17 mouse cellular contexts compared by ENCODE assay signal in the genomic region with DNA sequence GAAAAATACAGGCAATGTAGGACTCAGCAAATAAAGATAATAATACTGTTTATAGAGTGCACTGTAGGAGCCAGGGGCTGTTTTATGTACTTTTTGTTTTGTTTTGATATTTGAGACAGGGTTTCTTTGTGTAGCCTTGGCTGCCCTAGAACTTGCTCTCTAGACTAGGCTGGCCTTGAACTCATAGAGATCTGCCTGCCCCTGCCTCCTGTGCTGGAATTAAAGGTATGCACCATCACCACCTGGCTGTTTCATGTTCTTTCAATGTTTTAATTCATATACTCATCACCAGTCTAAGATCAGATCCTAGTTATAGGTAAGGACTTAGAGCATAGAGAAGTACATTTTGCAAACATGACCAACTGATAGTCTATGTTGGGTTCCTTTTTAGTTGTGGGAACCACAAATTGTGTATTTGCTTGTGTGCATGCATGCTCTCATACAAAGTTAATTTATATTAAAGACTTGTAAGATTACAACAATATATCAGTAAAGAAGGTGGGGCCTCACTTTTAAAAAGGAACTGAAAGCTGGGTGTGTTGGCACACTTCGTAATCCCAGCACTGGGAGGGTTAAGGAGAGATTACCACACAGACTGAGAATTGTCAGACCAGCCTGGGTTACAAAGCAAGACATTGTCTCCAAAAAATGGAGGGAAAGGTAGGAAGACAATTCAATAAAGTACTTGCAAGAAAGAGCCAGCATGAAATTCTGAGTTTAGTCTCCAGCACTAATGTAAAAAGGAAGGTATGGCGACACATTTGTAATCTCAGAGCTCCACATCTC. TPM values are rescaled to one million over a fixed set of nuclear protein-coding genes. Genes with fewer than 3 reads are reported as not detected.
DNase-seq lines count a peak whose midpoint lies in the region; ATAC-seq and TF ChIP-seq lines count a peak whose summit lies in the region.
"Had no signal": no experiment of that assay in that cellular context is flagged by ENCODE, and none has a peak within 500 bp of the region (broad histone marks: within the 10 kb centered on the region; RNA-seq: fewer than 3 reads in every experiment).

No protein-coding gene starts in this region.

- ATAC-seq in cerebellum, adult (ENCODE audit: insufficient number of reproducible peaks, low FRiP score, low TSS enrichment), result no peak
- ATAC-seq in midbrain, embryonic 14.5 days (ENCODE audit: low FRiP score, low TSS enrichment), result no peak
- ATAC-seq in midbrain, embryonic 13.5 days, result no peak
- ATAC-seq in liver, embryonic 14.5 days (ENCODE audit: insufficient read depth), result no peak

- H3K4me3 ChIP-seq in midbrain, embryonic 14.5 days (replicated peaks; ENCODE audit: low read depth, low read length), result no peak overlapping the region
- no peak overlapping the region for H3K4me3 ChIP-seq in midbrain, embryonic 13.5 days (replicated peaks)
- H3K4me3 ChIP-seq in liver, embryonic 14.5 days (ENCODE audit: insufficient read depth in 1 of 2, low read depth in 2 of 2, low read length in 2 of 2), result peak overlapping the region in 1 of 2 experiments; percentile 14; a peak in 1 of 4 replicates
- H3K4me3 ChIP-seq in myocyte, result peak overlapping the region; percentile 90

- no peaks in the 10 kb centered on the region for H3K9me3 ChIP-seq in midbrain, embryonic 14.5 days (ENCODE audit: control insufficient read depth, low read length)
- H3K9me3 ChIP-seq in midbrain, embryonic 13.5 days, result no peaks in the 10 kb centered on the region
- no peaks in the 10 kb centered on the region for H3K9me3 ChIP-seq in liver, embryonic 14.5 days (ENCODE audit: control insufficient read depth, low read length)
- H3K9me3 ChIP-seq: embryonic facial prominence, embryonic 13.5 days; forebrain, embryonic 15.5 days; heart, embryonic 12.5 days; limb, embryonic 10.5 days; lung, embryonic 15.5 days; stomach, embryonic 15.5 days had no signal

- no peak overlapping the region for H3K9ac ChIP-seq in midbrain, embryonic 14.5 days (replicated peaks; ENCODE audit: low read length)
- no peak overlapping the region for H3K9ac ChIP-seq in midbrain, embryonic 13.5 days (replicated peaks)
- no peak overlapping the region for H3K9ac ChIP-seq in liver, embryonic 14.5 days (replicated peaks)

- H3ac ChIP-seq in myocyte (ENCODE audit: control insufficient read depth, insufficient read length), result no peak overlapping the region

- WGBS in midbrain, embryonic 14.5 days, result 92% methylated on average over 2 of the region's 2 CpGs
- WGBS in midbrain, embryonic 13.5 days, result 96% methylated on average over 2 of the region's 2 CpGs
- 77% methylated on average over 2 of the region's 2 CpGs for WGBS in liver, embryonic 14.5 days (ENCODE audit: insufficient replicate concordance)

- TF ChIP-seq EP300 in liver, embryonic 14.5 days (IDR thresholded peaks at IDR 0.05; ENCODE audit: low read depth), result no peak

- no peak for TF ChIP-seq CTCF in liver, embryonic 14.5 days (IDR thresholded peaks at IDR 0.05; ENCODE audit: low read depth)

- H3K79me2 ChIP-seq in myocyte (ENCODE audit: control insufficient read depth, insufficient read depth), result no peaks in the 10 kb centered on the region

- no peak for TF ChIP-seq POLR2A in myocyte (IDR thresholded peaks at IDR 0.05; ENCODE audit: insufficient read length, low read depth)

- peaks cover 5% of the 10 kb centered on the region; the same call in 1 of the 2 replicates for H3K4me1 ChIP-seq in midbrain, embryonic 14.5 days (ENCODE audit: control insufficient read depth, insufficient read depth, low read length)
- H3K4me1 ChIP-seq in midbrain, embryonic 13.5 days (replicated peaks), result peaks cover 14% of the 10 kb centered on the region
- peaks cover 15 to 17% of the 10 kb centered on the region in 2 experiments for H3K4me1 ChIP-seq in liver, embryonic 14.5 days (replicated peaks; ENCODE audit: control insufficient read depth in 2 of 2, insufficient read depth in 2 of 2, low read length in 1 of 2)

- H3K27me3 ChIP-seq in midbrain, embryonic 14.5 days (ENCODE audit: control insufficient read depth, insufficient read depth, low read length), result no peaks in the 10 kb centered on the region
- H3K27me3 ChIP-seq in midbrain, embryonic 13.5 days, result no peaks in the 10 kb centered on the region
- H3K27me3 ChIP-seq in liver, embryonic 14.5 days (ENCODE audit: control insufficient read depth, insufficient read depth, low read length), result no peaks in the 10 kb centered on the region
- no peaks in the 10 kb centered on the region for H3K27me3 ChIP-seq in myocyte (ENCODE audit: control insufficient read depth, insufficient read depth, insufficient read length)
- H3K27me3 ChIP-seq: embryonic facial prominence, embryonic 13.5 days; forebrain, embryonic 15.5 days; heart, embryonic 12.5 days; lung, embryonic 15.5 days; stomach, embryonic 15.5 days had no signal

- 0 out of 2 replicates have a peak overlapping the region, but pooled peaks have one; percentile 6 for H3K4me2 ChIP-seq in midbrain, embryonic 14.5 days (ENCODE audit: low read length)
- no peak overlapping the region for H3K4me2 ChIP-seq in midbrain, embryonic 13.5 days (replicated peaks)
- H3K4me2 ChIP-seq in liver, embryonic 14.5 days (ENCODE audit: low read depth), result peak overlapping the region; percentile 48
- peak overlapping the region; percentile 38 for H3K4me2 ChIP-seq in myocyte (ENCODE audit: low read depth)

- DNase-seq in cerebellum, adult 11-12 months, result peak; percentile 6
- DNase-seq in midbrain, embryonic 14.5 days, result no peak
- no peak for DNase-seq in liver, embryonic 14.5 days (ENCODE audit: low read depth in 3 of 3, low spot score in 3 of 3)
- DNase-seq in ovary, postnatal 14 days (ENCODE audit: low spot score), result no peak
- no peak for DNase-seq in thymus, postnatal 4 days
- DNase-seq: adrenal gland, postnatal 14 days; kidney, postnatal 14 days; thymus, postnatal 25 days had no signal

- no peak overlapping the region for H3K27ac ChIP-seq in midbrain, embryonic 14.5 days (replicated peaks; ENCODE audit: low read depth, low read length)
- no peak overlapping the region for H3K27ac ChIP-seq in midbrain, embryonic 13.5 days
- H3K27ac ChIP-seq in liver, embryonic 14.5 days, result no peak overlapping the region

- 0 out of 2 replicates have a peak, but pooled peaks cover under 1% of the 10 kb centered on the region for H3K36me3 ChIP-seq in midbrain, embryonic 14.5 days (ENCODE audit: control insufficient read depth, insufficient read depth, low read length)
- no peaks in the 10 kb centered on the region for H3K36me3 ChIP-seq in midbrain, embryonic 13.5 days
- no peaks in the 10 kb centered on the region for H3K36me3 ChIP-seq in liver, embryonic 14.5 days (replicated peaks; ENCODE audit: control insufficient read depth, insufficient read depth, low read depth)
- H3K36me3 ChIP-seq in myocyte (ENCODE audit: control insufficient read depth, insufficient read depth), result no peaks in the 10 kb centered on the region
- H3K36me3 ChIP-seq: embryonic facial prominence, embryonic 13.5 days; forebrain, embryonic 15.5 days; heart, embryonic 12.5 days; lung, embryonic 15.5 days; stomach, embryonic 15.5 days had no signal

TF ChIP-seq in myocyte, 11 proteins besides CTCF, POLR2A, EP300 and RAD21:
- TF ChIP-seq TCF3 (IDR thresholded peaks at IDR 0.05; ENCODE audit: insufficient read length, low read depth) (no peak), MYOD1 (IDR thresholded peaks at IDR 0.05; ENCODE audit: control insufficient read depth in 1 of 3, insufficient read length in 2 of 3, low read depth in 2 of 3) (no peak), TCF12 (IDR thresholded peaks at IDR 0.05; ENCODE audit: insufficient read depth, poor library complexity, severe bottlenecking) (no peak), E2F4 (IDR thresholded peaks at IDR 0.05; ENCODE audit: insufficient read depth) (no peak)

RNA-seq across cellular contexts. Expression of a gene that starts 41.1 kb away (rescaled TPM):
- polyA plus RNA-seq in midbrain, embryonic 14.5 days (2014; fragmentation: Nextera tagmentation; extraction: Ambion mirVana), result 906 and 1,582 TPM in 2 replicates
- polyA plus RNA-seq in midbrain, embryonic 13.5 days (2015; fragmentation: Nextera tagmentation; extraction: Ambion mirVana), result 1,301 and 1,321 TPM in 2 replicates
- polyA plus RNA-seq in liver, embryonic 14.5 days (2012; rRNA removed), result 63.6 and 135 TPM in 2 replicates
- 464 and 494 TPM in 2 replicates for polyA plus RNA-seq in liver, embryonic 14.5 days (2014; fragmentation: Nextera tagmentation; extraction: Ambion mirVana)
- polyA plus RNA-seq in myocyte (2012; fragmentation: generic; extraction: Trizol), result 408 TPM
